Mouse (Mus musculus): ENCODE measurements around the gene Zfp423. TPM values are rescaled to one million over a fixed set of nuclear protein-coding genes. Genes with fewer than 3 reads are reported as not detected.
A peak's percentile ranks its signal among the peaks of the same experiment; 100 is the strongest.

The Zfp423 gene
- total RNA-seq (2021), result 10 to 100 TPM; 11.5 to 19.6 TPM
- long read RNA-seq, experiment 1, partial matches to known transcripts, result 6 of 27 reads
- long read RNA-seq, experiment 1, other reads (novel, unspliced or antisense), result 21 of 27 reads
- long read RNA-seq, experiment 2, full-length matches to known transcripts, result 1 of 28 reads
- long read RNA-seq, experiment 2, partial matches to known transcripts, result 6 of 28 reads
- long read RNA-seq, experiment 2, other reads (novel, unspliced or antisense), result 21 of 28 reads

GRCm38 (mm10) chr8:87959320-87959920 lies at the start of gene Zfp423:
Zfp423 (minus strand) TSS chr8:87959595.
- intact Hi-C loops (cut with DNase I), result loop anchor here (2.0 kb wide), 1 partner anchor 21 kb away; no protein-coding TSS in a partner anchor
- no peak for DNase-seq

- intact Hi-C loops (cut with DNase I), result no loop called here
- DNase-seq, result no peak
These were observed 47.4 kb upstream of the Zfp423 start for GRCm38 (mm10) chr8:88006811-88007210.

- no peak for DNase-seq
- intact Hi-C loops (cut with DNase I), result no loop called here
These were observed 25.4 kb upstream of the Zfp423 start for GRCm38 (mm10) chr8:87984778-87985177.

- no peak for DNase-seq
- intact Hi-C loops (cut with DNase I), result no loop called here
These were observed 24.6 kb upstream of the Zfp423 start for GRCm38 (mm10) chr8:87984032-87984431.

- intact Hi-C loops (cut with DNase I), result no loop called here
- no peak for DNase-seq
These were observed 23.5 kb upstream of the Zfp423 start for GRCm38 (mm10) chr8:87982936-87983335.

GRCm38 (mm10) chr8:87975466-87975809 lies 16.0 kb upstream of the Zfp423 start:
- no peak for DNase-seq
- intact Hi-C loops (cut with DNase I), result no loop called here

- DNase-seq, result peak; percentile 40 to 43
- intact Hi-C loops (cut with DNase I), result no loop called here
These were observed 15.5 kb upstream of the Zfp423 start for GRCm38 (mm10) chr8:87974759-87975465.

- intact Hi-C loops (cut with DNase I), result no loop called here
- DNase-seq, result no peak
These were observed 14.8 kb upstream of the Zfp423 start for GRCm38 (mm10) chr8:87974122-87974758.

GRCm38 (mm10) chr8:87967866-87968620 lies 8.6 kb upstream of the Zfp423 start:
- DNase-seq, result no peak
- intact Hi-C loops (cut with DNase I), result loop anchor here (10.0 kb wide), 1 partner anchor 113 kb away; no protein-coding TSS in a partner anchor

- DNase-seq, result no peak
- intact Hi-C loops (cut with DNase I), result loop anchor here (10.0 kb wide), 1 partner anchor 112 kb away; no protein-coding TSS in a partner anchor
These were observed 7.8 kb upstream of the Zfp423 start for GRCm38 (mm10) chr8:87967057-87967820.

GRCm38 (mm10) chr8:87962514-87963225 lies 3.3 kb upstream of the Zfp423 start:
- no peak for DNase-seq
- intact Hi-C loops (cut with DNase I), result loop anchor here (5.0 to 10.0 kb wide), 4 partner anchors 60 to 300 kb away; no protein-coding TSS in a partner anchor

GRCm38 (mm10) chr8:87961680-87962513 lies 2.5 kb upstream of the Zfp423 start:
- DNase-seq, result peak in 1 of 2 experiments; percentile 48
- intact Hi-C loops (cut with DNase I), result loop anchor here (1.0 to 10.0 kb wide), 5 partner anchors 19 to 300 kb away; no protein-coding TSS in a partner anchor

- DNase-seq, result peak; percentile 42 to 51
- intact Hi-C loops (cut with DNase I), result loop anchor here (1.0 to 10.0 kb wide), 5 partner anchors 20 to 299 kb away; no protein-coding TSS in a partner anchor
These were observed 1.7 kb upstream of the Zfp423 start for GRCm38 (mm10) chr8:87961108-87961507.

- intact Hi-C loops (cut with DNase I), result loop anchor here (5.0 to 10.0 kb wide), 4 partner anchors 62 to 298 kb away; no protein-coding TSS in a partner anchor
- peak; percentile 60 to 72 for DNase-seq
These were observed 810 bp upstream of the Zfp423 start for GRCm38 (mm10) chr8:87960061-87960749.

- intact Hi-C loops (cut with DNase I), result loop anchor here (2.0 kb wide), 1 partner anchor 20 kb away; no protein-coding TSS in a partner anchor
These were observed 710 bp downstream of the Zfp423 start for GRCm38 (mm10) chr8:87958451-87959319.

GRCm38 (mm10) chr8:87957871-87958450 lies 1.4 kb downstream of the Zfp423 start:
- DNase-seq, result peak in 1 of 2 experiments; percentile 55

More at GRCm38 (mm10) chr8:87958451-87959319, 710 bp downstream of the Zfp423 start:
- DNase-seq, result peak; percentile 59 to 67

More at GRCm38 (mm10) chr8:87957871-87958450, 1.4 kb downstream of the Zfp423 start:
- intact Hi-C loops (cut with DNase I), result loop anchor here (2.0 kb wide), 1 partner anchor 19 kb away; no protein-coding TSS in a partner anchor
